Mouse (Mus musculus): ENCODE measurements around the gene Lpp. TPM values are rescaled to one million over a fixed set of nuclear protein-coding genes. Genes with fewer than 3 reads are reported as not detected.

Lpp gene
- total RNA-seq, 2 experiments from 2014 or later, result 16.6 to 18.6 TPM

DNA sequence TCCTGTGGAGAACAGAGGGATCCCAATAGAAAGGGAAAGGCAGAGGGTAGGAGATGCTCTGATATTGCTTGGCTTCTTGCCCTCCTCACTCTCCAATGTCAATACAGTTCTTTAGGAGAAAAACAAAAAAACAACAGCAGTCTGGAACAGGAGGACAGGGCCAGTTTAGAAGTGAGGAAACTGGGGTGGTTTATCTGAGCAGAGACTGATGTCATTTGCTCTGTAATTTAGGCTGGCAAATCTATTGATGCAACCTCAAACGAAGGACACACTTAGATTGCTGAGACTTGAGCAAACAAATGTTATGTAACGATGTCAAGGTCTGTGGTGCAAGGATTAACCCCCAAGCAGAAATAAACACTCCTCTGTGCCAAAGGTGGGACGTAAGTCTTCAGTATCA is 123.7 kb downstream of the Lpp start:
- intact Hi-C loops (cut with DNase I), result loop anchor here (5.0 kb wide), 1 partner anchor 35 kb away; no protein-coding TSS in a partner anchor
- no peak for DNase-seq

DNA sequence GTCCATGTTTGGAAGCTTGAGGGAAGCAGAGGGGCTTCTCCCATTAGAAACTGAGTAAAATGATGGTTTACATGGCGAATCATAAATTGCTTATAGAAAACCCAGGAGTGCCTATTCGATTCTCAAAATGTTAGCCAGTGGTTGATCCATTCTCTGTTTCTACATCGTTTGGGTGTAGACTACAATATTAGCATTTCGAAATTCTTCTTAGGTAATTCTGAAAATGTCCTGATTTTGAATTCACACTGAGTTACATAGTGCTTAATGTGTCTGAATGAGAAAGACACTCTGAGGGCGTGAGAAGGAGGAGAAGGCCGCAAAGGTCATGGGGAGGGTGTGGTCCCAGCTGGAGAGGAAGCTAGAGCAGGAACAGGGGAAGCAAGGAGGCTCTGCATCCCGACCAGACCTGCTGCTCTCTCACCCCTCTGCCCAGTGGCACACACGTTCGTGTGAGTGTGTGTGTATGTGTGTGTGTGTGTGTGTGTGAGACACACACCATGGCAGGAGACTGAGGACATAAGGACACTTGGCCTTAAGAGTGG is 124.3 kb downstream of the Lpp start:
- no peak for DNase-seq
- intact Hi-C loops (cut with DNase I), result loop anchor here (5.0 kb wide), 1 partner anchor 35 kb away; no protein-coding TSS in a partner anchor

DNA sequence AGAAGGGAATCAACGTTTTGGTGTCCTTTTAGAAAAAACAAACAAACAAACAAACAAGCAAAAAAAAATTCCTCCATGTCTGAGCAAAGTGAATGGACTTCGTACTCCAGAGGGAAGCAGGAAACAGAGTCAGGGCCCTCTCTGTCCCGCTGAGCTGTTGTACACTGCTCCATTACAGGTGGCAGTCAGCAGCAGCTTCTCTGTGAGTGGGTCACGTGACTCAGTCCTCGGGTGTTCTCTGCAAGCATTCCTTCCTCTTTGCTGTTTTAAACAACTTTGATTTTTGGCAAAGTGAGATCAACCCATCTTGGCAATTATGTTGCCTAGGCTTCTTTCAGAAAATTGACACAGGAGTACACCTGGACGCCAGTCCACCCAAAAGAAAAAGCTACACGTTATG is 125.5 kb downstream of the Lpp start:
- no peak for DNase-seq
- intact Hi-C loops (cut with DNase I), result loop anchor here (5.0 kb wide), 1 partner anchor 34 kb away; no protein-coding TSS in a partner anchor

DNA sequence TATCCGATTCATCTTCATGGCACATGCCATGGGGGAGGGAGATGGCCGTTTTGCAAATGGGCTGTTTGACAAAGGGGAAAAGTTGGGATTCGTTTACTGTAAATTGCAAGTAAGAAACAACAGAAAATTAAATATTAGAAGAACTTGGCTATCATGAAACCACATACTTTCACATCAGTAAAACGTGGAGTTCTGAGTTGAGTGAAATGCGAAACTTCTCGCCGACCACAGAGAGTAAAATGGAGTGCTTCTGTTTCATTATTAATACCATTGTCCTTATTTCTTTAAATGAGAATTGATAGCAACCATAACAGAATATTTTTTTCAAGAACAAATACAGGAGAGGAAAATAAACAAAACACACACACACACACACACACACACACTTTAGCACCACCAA is 133.9 kb downstream of the Lpp start:
- no peak for DNase-seq
- intact Hi-C loops (cut with DNase I), result no loop called here

- no peak for DNase-seq
- intact Hi-C loops (cut with DNase I), result no loop called here
Measured at GRCm38 (mm10) chr16:24531681-24532080, 138.4 kb downstream of the Lpp start.

DNA sequence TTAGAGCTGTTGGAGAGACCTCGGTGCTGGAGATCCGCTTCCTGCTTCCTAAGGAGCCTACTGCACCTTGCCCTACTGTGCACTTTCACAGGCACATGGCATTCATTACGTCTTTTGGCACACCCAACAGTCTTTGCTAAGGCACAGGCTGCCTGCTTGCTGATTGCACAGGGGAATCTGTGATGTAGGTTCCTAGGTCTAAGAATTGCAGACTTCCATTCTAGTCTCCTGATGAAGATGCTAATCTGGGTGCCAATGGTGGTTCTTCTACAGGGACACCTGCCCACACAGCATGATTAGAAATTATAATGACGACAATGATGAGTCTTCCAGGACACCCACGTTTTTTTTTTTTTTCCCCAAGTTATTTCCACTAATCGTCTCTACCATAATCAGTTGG is 141.9 kb downstream of the Lpp start:
- intact Hi-C loops (cut with DNase I), result no loop called here
- no peak for DNase-seq

DNA sequence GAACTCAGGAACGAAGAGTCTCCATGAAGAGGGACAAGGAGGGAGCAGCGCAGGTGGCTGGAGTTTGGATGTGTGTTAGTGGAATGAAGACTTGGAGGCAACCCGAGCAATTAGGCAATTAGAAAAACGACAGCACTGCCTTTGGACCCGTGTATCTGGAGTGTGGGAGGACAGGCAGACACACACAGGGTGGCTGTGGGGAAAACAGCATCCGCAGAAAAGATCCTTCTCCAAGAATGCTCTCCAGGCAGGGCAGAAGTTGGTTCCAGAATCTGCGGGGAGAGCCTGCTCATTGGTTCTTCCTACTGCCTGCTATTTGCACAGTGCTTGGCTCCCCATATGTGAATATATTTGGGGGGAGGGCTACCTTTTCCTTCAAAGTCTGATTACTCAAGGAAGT is 143.0 kb downstream of the Lpp start:
- no peak for DNase-seq
- intact Hi-C loops (cut with DNase I), result no loop called here

DNA sequence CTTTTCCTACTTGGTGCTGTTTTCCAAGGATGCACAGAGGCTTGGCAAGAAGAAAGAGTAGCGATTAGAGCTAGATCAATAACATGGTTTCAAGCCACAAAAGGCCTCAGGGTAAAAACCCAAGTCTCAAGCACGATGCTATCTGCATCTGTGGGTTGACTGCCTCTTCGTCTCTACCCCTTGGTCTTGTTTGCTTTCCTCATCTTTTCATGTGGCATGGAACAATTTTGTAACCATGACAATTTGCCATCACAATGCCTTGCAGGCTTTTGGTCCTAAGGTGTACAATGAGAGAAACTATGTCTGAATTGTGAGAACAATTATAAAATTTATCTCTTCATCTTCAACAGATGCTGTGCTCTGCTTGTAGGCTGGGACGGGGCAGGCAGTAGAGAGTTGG is 145.7 kb downstream of the Lpp start:
- intact Hi-C loops (cut with DNase I), result no loop called here
- no peak for DNase-seq

- DNase-seq, result no peak
- intact Hi-C loops (cut with DNase I), result no loop called here
Measured at GRCm38 (mm10) chr16:24542864-24543263, 149.6 kb downstream of the Lpp start.

DNA sequence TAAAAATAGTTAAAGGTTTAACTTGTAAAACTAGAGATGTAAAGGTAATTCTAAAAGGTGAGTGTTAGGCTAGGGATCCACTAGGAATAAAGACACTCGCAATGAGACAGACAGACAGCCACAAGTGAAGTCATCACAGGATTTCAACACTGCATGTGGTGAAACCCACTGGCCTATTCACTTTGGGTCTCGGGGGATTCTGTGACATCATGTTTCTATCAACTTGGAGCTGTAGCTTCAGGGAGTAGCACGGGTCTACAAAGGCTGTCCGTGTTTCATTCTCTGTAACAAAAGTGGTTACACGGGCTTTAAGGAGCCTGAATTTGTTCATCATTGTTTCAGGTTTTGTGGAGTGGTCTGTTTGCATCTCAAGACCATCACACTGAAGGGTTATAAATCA is 152.1 kb downstream of the Lpp start:
- intact Hi-C loops (cut with DNase I), result no loop called here
- DNase-seq, result no peak

DNA sequence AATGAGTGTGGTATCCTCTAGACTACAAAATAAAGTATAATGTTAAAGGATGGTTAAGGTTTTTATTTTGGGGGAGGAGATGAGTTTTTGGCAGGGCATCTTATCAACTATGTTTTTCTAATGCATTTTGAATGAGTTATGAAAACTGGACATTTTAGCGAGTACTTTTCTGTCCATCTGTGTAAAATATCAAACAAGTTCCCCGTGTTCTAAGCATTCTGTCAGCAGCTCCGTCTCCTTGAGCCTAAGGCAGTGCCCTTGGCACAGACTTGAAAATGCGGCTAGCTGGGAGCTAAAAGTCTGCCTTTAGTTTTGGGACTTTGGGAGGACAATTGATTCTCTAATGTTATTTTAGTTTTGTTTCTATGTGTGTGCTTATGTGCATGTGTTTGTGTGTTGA is 165.2 kb downstream of the Lpp start:
- no peak for DNase-seq
- intact Hi-C loops (cut with DNase I), result no loop called here

DNA sequence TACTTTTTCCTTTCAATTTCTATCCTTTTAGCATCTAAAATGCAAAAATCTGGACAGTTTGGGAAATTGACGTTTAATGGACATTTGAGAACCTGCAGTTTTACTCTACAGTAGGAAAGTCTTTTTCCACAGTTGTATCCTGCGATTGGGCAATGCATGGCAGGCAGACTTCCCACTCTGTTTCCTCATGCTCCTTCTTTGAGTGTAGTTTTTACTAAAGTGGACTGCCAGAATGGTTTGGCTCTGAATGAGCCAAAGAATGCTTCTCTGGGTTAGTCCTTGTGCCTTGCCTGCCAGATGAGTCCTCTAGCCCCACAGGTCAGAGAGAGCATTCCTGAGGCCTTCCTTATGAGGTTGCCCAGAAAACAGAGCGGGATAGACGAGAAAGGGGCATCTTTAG is 166.5 kb downstream of the Lpp start:
- peak; percentile 38 to 40 for DNase-seq
- intact Hi-C loops (cut with DNase I), result loop anchor here (10.0 kb wide), 2 partner anchors 315 to 505 kb away; no protein-coding TSS in a partner anchor

DNA sequence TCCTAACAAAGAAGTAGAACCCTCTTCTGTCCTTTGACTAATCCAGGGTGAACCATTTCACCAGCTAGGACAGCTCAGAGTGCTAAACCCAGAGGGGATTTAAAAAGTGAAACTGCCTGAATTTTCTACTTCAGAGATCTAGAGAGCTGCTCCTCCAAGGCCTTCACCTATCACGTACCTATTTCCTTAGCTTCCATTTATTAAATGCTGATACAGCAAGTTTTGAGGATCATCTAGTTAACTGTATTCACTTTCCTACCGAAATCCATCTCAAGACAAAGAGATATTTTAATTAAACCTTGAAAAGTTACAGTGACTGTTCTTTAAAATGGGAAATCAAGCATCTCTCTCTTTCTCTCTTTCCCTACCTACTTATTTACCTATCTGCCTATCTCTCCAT is 167.7 kb downstream of the Lpp start:
- DNase-seq, result no peak
- intact Hi-C loops (cut with DNase I), result loop anchor here (10.0 kb wide), 2 partner anchors 316 to 504 kb away; no protein-coding TSS in a partner anchor

DNA sequence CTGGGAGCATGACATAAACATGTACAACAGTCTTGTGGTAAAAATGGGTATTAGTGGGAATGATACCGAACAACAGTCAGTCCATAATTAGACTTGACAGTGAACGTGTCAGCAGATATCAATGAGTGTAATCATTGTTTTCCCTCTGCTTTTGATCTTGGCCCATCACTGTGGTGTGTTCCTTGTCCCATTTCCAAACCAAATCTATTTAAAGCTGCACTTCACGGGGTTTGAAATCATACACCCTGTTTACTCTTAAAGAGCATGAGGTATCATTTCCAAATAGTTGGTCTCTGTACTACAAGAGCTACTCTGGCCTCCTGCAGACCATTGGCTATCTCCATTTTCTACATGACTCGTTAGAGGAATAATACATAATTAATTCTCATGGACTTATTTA is 168.3 kb downstream of the Lpp start:
- intact Hi-C loops (cut with DNase I), result loop anchor here (10.0 kb wide), 2 partner anchors 317 to 503 kb away; no protein-coding TSS in a partner anchor
- DNase-seq, result no peak

- intact Hi-C loops (cut with DNase I), result loop anchor here (5.0 to 10.0 kb wide), 4 partner anchors 63 to 583 kb away; no protein-coding TSS in a partner anchor
- DNase-seq, result no peak
Measured at GRCm38 (mm10) chr16:24565311-24565710, 172.0 kb downstream of the Lpp start.

DNA sequence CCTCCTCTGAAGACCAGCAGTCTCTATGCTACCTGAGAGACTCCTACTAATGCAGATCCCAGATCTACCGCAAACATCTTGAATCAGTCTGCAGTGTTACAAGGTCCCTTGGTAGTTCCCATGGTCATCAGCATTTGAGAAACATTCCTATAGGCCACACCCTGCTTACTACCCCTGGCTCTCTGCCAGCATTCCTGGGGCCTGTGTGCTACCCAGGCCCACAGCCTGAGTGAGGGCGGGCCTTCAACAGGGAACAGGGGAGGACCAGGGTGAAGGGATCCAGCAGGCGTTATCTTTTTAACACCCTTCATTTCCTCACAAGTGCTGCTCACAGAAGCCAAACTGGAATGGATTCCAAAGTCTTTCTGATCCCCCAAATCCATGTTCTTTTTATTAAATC is 173.0 kb downstream of the Lpp start:
- no peak for DNase-seq
- intact Hi-C loops (cut with DNase I), result loop anchor here (5.0 to 10.0 kb wide), 4 partner anchors 64 to 584 kb away; no protein-coding TSS in a partner anchor

- intact Hi-C loops (cut with DNase I), result loop anchor here (5.0 to 10.0 kb wide), 4 partner anchors 65 to 585 kb away; no protein-coding TSS in a partner anchor
- DNase-seq, result no peak
Measured at GRCm38 (mm10) chr16:24567562-24567961, 174.3 kb downstream of the Lpp start.

DNA sequence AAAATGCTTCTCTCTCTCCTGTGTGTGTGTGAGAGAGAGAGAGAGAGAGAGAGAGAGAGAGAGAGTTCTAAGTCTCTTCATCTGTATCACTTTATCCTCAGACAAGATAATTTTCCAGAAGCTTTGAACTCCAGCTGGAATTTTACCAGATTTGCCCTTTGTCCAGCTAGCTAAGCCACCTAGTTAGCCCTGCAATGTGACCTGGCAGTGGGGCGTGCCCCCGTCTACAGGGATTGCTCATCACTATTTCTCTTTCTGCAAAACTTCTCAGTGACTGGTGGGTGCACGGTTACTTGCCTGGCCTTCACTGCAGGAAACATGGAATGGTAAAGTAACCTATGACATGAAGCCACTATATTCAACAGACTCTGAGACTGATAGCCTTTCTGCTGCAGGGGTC is 174.8 kb downstream of the Lpp start:
- no peak for DNase-seq
- intact Hi-C loops (cut with DNase I), result loop anchor here (5.0 to 10.0 kb wide), 4 partner anchors 66 to 586 kb away; no protein-coding TSS in a partner anchor

- DNase-seq, result peak in 1 of 2 experiments; percentile 33
- intact Hi-C loops (cut with DNase I), result loop anchor here (5.0 to 10.0 kb wide), 4 partner anchors 67 to 587 kb away; no protein-coding TSS in a partner anchor
Measured at GRCm38 (mm10) chr16:24569681-24570080, 176.4 kb downstream of the Lpp start.

DNA sequence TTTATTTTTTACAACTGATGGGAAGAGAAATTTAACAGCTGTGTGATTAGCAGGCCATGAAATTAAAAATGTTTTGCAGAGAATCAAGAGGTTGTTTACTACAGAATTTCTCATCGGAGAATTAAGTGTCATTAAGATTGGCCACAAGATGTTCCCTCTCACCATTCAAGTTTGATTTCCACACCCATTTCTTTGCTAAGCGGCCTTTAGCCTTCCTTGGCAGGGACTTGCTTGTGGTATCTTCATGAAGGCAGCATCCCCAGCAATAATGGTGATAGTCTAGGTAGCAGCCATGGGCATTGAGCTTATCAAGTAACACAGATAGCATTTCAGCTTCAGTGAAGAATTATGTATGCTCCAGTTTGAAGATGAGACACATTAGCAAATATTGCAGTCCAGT is 183.7 kb downstream of the Lpp start:
- intact Hi-C loops (cut with DNase I), result no loop called here
- no peak for DNase-seq

DNA sequence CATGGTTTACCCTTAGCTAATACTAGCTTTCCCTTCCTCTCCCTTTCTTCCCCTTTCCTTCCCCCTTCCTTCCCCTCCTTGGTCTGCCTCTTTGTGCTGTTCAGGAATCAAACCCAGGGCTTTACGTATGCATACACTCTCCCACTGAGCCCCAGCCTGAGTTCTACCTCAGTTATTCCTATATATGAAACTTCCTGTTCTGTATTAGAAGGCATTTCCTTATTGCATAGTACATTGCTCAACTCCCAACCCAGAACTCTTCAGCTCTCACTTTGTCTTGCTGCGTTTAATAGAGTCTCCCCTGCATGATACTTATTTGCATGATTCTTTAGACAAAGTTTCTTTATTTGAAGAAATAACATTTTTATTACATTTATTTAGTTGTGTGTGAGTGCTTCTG is 184.5 kb downstream of the Lpp start:
- intact Hi-C loops (cut with DNase I), result no loop called here
- no peak for DNase-seq

DNA sequence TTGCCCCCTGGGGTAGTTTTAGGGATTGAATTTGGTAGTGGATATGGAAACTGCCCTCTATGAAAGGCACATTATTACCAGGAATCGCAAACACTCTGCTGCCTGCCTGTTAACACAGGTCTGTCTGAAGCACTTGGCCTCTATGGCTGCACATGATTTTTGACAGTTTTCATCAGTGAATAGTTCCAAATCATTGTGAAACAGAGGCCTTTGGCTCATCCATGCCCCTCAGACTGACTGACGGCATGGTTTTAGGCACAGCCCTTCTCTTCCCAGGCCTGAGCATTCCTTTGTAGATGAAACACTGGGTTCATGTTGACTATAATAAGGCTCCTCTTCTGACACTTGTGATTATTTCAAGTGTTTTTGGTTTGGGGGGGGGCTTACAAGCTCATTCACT is 189.5 kb downstream of the Lpp start:
- DNase-seq, result no peak
- intact Hi-C loops (cut with DNase I), result no loop called here

Data from gastrocnemius, postnatal 36 days (tissue).